Mouse (Mus musculus): ENCODE data around the gene Tubgcp2. TPM values are rescaled to one million over a fixed set of nuclear protein-coding genes. Genes with fewer than 3 reads are reported as not detected.

Gene Tubgcp2
- total and polyA plus RNA-seq, 3 experiments, result 12.2 to 51.8 (median 33.9) TPM

GRCm38 (mm10) chr7:139951991-139952633 is 84.4 kb downstream of the Tubgcp2 start:
- Histone ChIP-seq H3K27me3 (ENCODE audit: insufficient read depth, low read length) (peaks cover 13% of the 10 kb centered on the region; the same call in 1 of the 2 replicates), H3K4me3 (ENCODE audit: low read depth, low read length) (no peak overlapping the region), H3K4me1 (ENCODE audit: insufficient read depth, low read depth, low read length) (no peaks in the 10 kb centered on the region), H3K36me3 (replicated peaks) (no peaks in the 10 kb centered on the region), H3K9me3 (replicated peaks) (peaks cover 4% of the 10 kb centered on the region; the same call in 1 of the 2 replicates)
- ATAC-seq (ENCODE audit: extremely low read depth, insufficient number of reproducible peaks, low FRiP score, poor library complexity, severe bottlenecking) (no peak), DNase-seq (ENCODE audit: low spot score) (no peak)
- TF ChIP-seq GATA2 (IDR thresholded peaks at IDR 0.05; ENCODE audit: borderline replicate concordance, low read depth, low read length) (no peak), POLR2AphosphoS5 (IDR thresholded peaks at IDR 0.05; ENCODE audit: insufficient replicate concordance, low read depth, low read length) (no peak), TAL1 (conservative IDR thresholded peaks at IDR 0.05; ENCODE audit: low read depth, low read length) (no peak), GATA1 (IDR thresholded peaks at IDR 0.05; ENCODE audit: borderline replicate concordance, low read length) (no peak), CTCF (IDR thresholded peaks at IDR 0.05; ENCODE audit: low read depth, low read length) (no peak)

GRCm38 (mm10) chr7:139951079-139951478 is 85.4 kb downstream of the Tubgcp2 start:
- H3K4me1 ChIP-seq (ENCODE audit: insufficient read depth, low read depth, low read length), result no peaks in the 10 kb centered on the region
- H3K27me3 ChIP-seq (ENCODE audit: insufficient read depth, low read length), result peaks cover 13% of the 10 kb centered on the region; the same call in 1 of the 2 replicates
- ATAC-seq (ENCODE audit: extremely low read depth, insufficient number of reproducible peaks, low FRiP score, poor library complexity, severe bottlenecking) (no peak), DNase-seq (ENCODE audit: low spot score) (no peak)
- peaks cover 4% of the 10 kb centered on the region; the same call in 1 of the 2 replicates for H3K9me3 ChIP-seq (replicated peaks)
- H3K36me3 ChIP-seq (replicated peaks), result no peaks in the 10 kb centered on the region
- no peak overlapping the region for H3K4me3 ChIP-seq (ENCODE audit: low read depth, low read length)
- TF ChIP-seq POLR2AphosphoS5 (IDR thresholded peaks at IDR 0.05; ENCODE audit: insufficient replicate concordance, low read depth, low read length) (no peak), GATA1 (IDR thresholded peaks at IDR 0.05; ENCODE audit: borderline replicate concordance, low read length) (no peak), CTCF (IDR thresholded peaks at IDR 0.05; ENCODE audit: low read depth, low read length) (no peak), GATA2 (IDR thresholded peaks at IDR 0.05; ENCODE audit: borderline replicate concordance, low read depth, low read length) (no peak), TAL1 (conservative IDR thresholded peaks at IDR 0.05; ENCODE audit: low read depth, low read length) (no peak)

GRCm38 (mm10) chr7:139950283-139950971 is 86.0 kb downstream of the Tubgcp2 start:
- Histone ChIP-seq H3K27me3 (ENCODE audit: insufficient read depth, low read length) (peaks cover 13% of the 10 kb centered on the region; the same call in 1 of the 2 replicates), H3K4me1 (ENCODE audit: insufficient read depth, low read depth, low read length) (no peaks in the 10 kb centered on the region), H3K9me3 (replicated peaks) (peaks cover 4% of the 10 kb centered on the region; the same call in 1 of the 2 replicates), H3K36me3 (replicated peaks) (no peaks in the 10 kb centered on the region), H3K4me3 (ENCODE audit: low read depth, low read length) (no peak overlapping the region)
- DNase-seq (ENCODE audit: low spot score), result no peak
- ATAC-seq (ENCODE audit: extremely low read depth, insufficient number of reproducible peaks, low FRiP score, poor library complexity, severe bottlenecking), result no peak
- no peak for TF ChIP-seq GATA1 (IDR thresholded peaks at IDR 0.05; ENCODE audit: borderline replicate concordance, low read length)
- no peak for TF ChIP-seq CTCF (IDR thresholded peaks at IDR 0.05; ENCODE audit: low read depth, low read length)
- TF ChIP-seq POLR2AphosphoS5 (IDR thresholded peaks at IDR 0.05; ENCODE audit: insufficient replicate concordance, low read depth, low read length), result no peak
- no peak for TF ChIP-seq TAL1 (conservative IDR thresholded peaks at IDR 0.05; ENCODE audit: low read depth, low read length)
- no peak for TF ChIP-seq GATA2 (IDR thresholded peaks at IDR 0.05; ENCODE audit: borderline replicate concordance, low read depth, low read length)

GRCm38 (mm10) chr7:139949893-139950282 is 86.6 kb downstream of the Tubgcp2 start:
- Histone ChIP-seq H3K27me3 (ENCODE audit: insufficient read depth, low read length) (peaks cover 13% of the 10 kb centered on the region; the same call in 1 of the 2 replicates), H3K4me3 (ENCODE audit: low read depth, low read length) (no peak overlapping the region), H3K9me3 (replicated peaks) (peaks cover 4% of the 10 kb centered on the region; the same call in 1 of the 2 replicates), H3K4me1 (ENCODE audit: insufficient read depth, low read depth, low read length) (no peaks in the 10 kb centered on the region), H3K36me3 (replicated peaks) (no peaks in the 10 kb centered on the region)
- ATAC-seq (ENCODE audit: extremely low read depth, insufficient number of reproducible peaks, low FRiP score, poor library complexity, severe bottlenecking) (no peak), DNase-seq (ENCODE audit: low spot score) (no peak)
- TF ChIP-seq TAL1 (conservative IDR thresholded peaks at IDR 0.05; ENCODE audit: low read depth, low read length), result no peak
- no peak for TF ChIP-seq CTCF (IDR thresholded peaks at IDR 0.05; ENCODE audit: low read depth, low read length)
- no peak for TF ChIP-seq GATA2 (IDR thresholded peaks at IDR 0.05; ENCODE audit: borderline replicate concordance, low read depth, low read length)
- no peak for TF ChIP-seq POLR2AphosphoS5 (IDR thresholded peaks at IDR 0.05; ENCODE audit: insufficient replicate concordance, low read depth, low read length)
- no peak for TF ChIP-seq GATA1 (IDR thresholded peaks at IDR 0.05; ENCODE audit: borderline replicate concordance, low read length)

- TF ChIP-seq GATA2 (IDR thresholded peaks at IDR 0.05; ENCODE audit: borderline replicate concordance, low read depth, low read length) (no peak), GATA1 (IDR thresholded peaks at IDR 0.05; ENCODE audit: borderline replicate concordance, low read length) (no peak), TAL1 (conservative IDR thresholded peaks at IDR 0.05; ENCODE audit: low read depth, low read length) (no peak), POLR2AphosphoS5 (IDR thresholded peaks at IDR 0.05; ENCODE audit: insufficient replicate concordance, low read depth, low read length) (no peak), CTCF (IDR thresholded peaks at IDR 0.05; ENCODE audit: low read depth, low read length) (no peak)
- DNase-seq (ENCODE audit: low spot score) (no peak), ATAC-seq (ENCODE audit: extremely low read depth, insufficient number of reproducible peaks, low FRiP score, poor library complexity, severe bottlenecking) (no peak)
- no peak overlapping the region for H3K4me3 ChIP-seq (ENCODE audit: low read depth, low read length)
- H3K9me3 ChIP-seq (replicated peaks), result peaks cover 23% of the 10 kb centered on the region
- no peaks in the 10 kb centered on the region for H3K36me3 ChIP-seq (replicated peaks)
- H3K27me3 ChIP-seq (ENCODE audit: insufficient read depth, low read length), result peaks cover 18% of the 10 kb centered on the region; the same call in 1 of the 2 replicates
- no peaks in the 10 kb centered on the region for H3K4me1 ChIP-seq (ENCODE audit: insufficient read depth, low read depth, low read length)
Observed at GRCm38 (mm10) chr7:139946032-139946431, 90.4 kb downstream of the Tubgcp2 start.

Other genes with a start within 250 kb of the Tubgcp2 start
- gene Adgra1, start 202.5 kb downstream of the Tubgcp2 start, total RNA-seq (2014; fragmentation: Nextera tagmentation), result not detected in 2 replicates
- gene Adgra1, start 202.5 kb downstream of the Tubgcp2 start, total RNA-seq (2017), result 0.16 TPM in 1 of 2 replicates, not detected in the other
- gene Adgra1, start 202.5 kb downstream of the Tubgcp2 start, polyA plus RNA-seq (2012), result not detected in 2 replicates
- gene Kndc1, start 142.0 kb downstream of the Tubgcp2 start, total RNA-seq (2014; fragmentation: Nextera tagmentation), result not detected in 2 replicates
- 0.12 and 0.38 TPM in 2 replicates for gene Kndc1, start 142.0 kb downstream of the Tubgcp2 start, total RNA-seq (2017)
- gene Kndc1, start 142.0 kb downstream of the Tubgcp2 start, polyA plus RNA-seq (2012), result not detected in 2 replicates
- not detected in 2 replicates for gene Utf1, start 92.9 kb downstream of the Tubgcp2 start, total RNA-seq (2014; fragmentation: Nextera tagmentation)
- not detected in 2 replicates for gene Utf1, start 92.9 kb downstream of the Tubgcp2 start, total RNA-seq (2017)
- gene Utf1, start 92.9 kb downstream of the Tubgcp2 start, polyA plus RNA-seq (2012), result not detected in 2 replicates
- not detected in 2 replicates for gene 6430531B16Rik, start 57.9 kb downstream of the Tubgcp2 start, total RNA-seq (2014; fragmentation: Nextera tagmentation)
- gene 6430531B16Rik, start 57.9 kb downstream of the Tubgcp2 start, total RNA-seq (2017), result 0.11 TPM in 1 of 2 replicates, not detected in the other
- not detected in 2 replicates for gene 6430531B16Rik, start 57.9 kb downstream of the Tubgcp2 start, polyA plus RNA-seq (2012)
- gene Adam8, start 44.1 kb downstream of the Tubgcp2 start, total RNA-seq (2014; fragmentation: Nextera tagmentation), result not detected in 2 replicates
- 0.12 and 0.76 TPM in 2 replicates for gene Adam8, start 44.1 kb downstream of the Tubgcp2 start, total RNA-seq (2017)
- 0.03 and 0.07 TPM in 2 replicates for gene Adam8, start 44.1 kb downstream of the Tubgcp2 start, polyA plus RNA-seq (2012)
- 25.7 and 27.8 TPM in 2 replicates for gene Zfp511, start 278 bp downstream of the Tubgcp2 start, total RNA-seq (2014; fragmentation: Nextera tagmentation)
- 23.8 TPM in 2 replicates for gene Zfp511, start 278 bp downstream of the Tubgcp2 start, total RNA-seq (2017)
- gene Zfp511, start 278 bp downstream of the Tubgcp2 start, polyA plus RNA-seq (2012), result 15.0 and 17.4 TPM in 2 replicates
- not detected in 2 replicates for gene Msx3, start 12.4 kb upstream of the Tubgcp2 start, total RNA-seq (2014; fragmentation: Nextera tagmentation)
- gene Msx3, start 12.4 kb upstream of the Tubgcp2 start, total RNA-seq (2017), result 0.11 and 0.12 TPM in 2 replicates
- gene Msx3, start 12.4 kb upstream of the Tubgcp2 start, polyA plus RNA-seq (2012), result not detected in 2 replicates
- not detected in 2 replicates for gene Caly, start 45.9 kb upstream of the Tubgcp2 start, total RNA-seq (2014; fragmentation: Nextera tagmentation)
- gene Caly, start 45.9 kb upstream of the Tubgcp2 start, total RNA-seq (2017), result not detected in 2 replicates
- not detected in 2 replicates for gene Caly, start 45.9 kb upstream of the Tubgcp2 start, polyA plus RNA-seq (2012)
- not detected in 2 replicates for gene Prap1, start 56.7 kb upstream of the Tubgcp2 start, total RNA-seq (2014; fragmentation: Nextera tagmentation)
- not detected in 2 replicates for gene Prap1, start 56.7 kb upstream of the Tubgcp2 start, total RNA-seq (2017)
- gene Prap1, start 56.7 kb upstream of the Tubgcp2 start, polyA plus RNA-seq (2012), result not detected in 2 replicates
- gene Fuom, start 65.8 kb upstream of the Tubgcp2 start, total RNA-seq (2014; fragmentation: Nextera tagmentation), result 6.7 TPM in 1 of 2 replicates, not detected in the other
- 16.0 and 17.4 TPM in 2 replicates for gene Fuom, start 65.8 kb upstream of the Tubgcp2 start, total RNA-seq (2017)
- 17.4 and 18.2 TPM in 2 replicates for gene Fuom, start 65.8 kb upstream of the Tubgcp2 start, polyA plus RNA-seq (2012)
- 9.4 and 10.5 TPM in 2 replicates for gene Paox, start 79.1 kb upstream of the Tubgcp2 start, total RNA-seq (2014; fragmentation: Nextera tagmentation)
- gene Paox, start 79.1 kb upstream of the Tubgcp2 start, total RNA-seq (2017), result 11.4 and 11.7 TPM in 2 replicates
- 3.0 and 6.0 TPM in 2 replicates for gene Paox, start 79.1 kb upstream of the Tubgcp2 start, polyA plus RNA-seq (2012)
- gene Echs1, start 79.8 kb upstream of the Tubgcp2 start, total RNA-seq (2014; fragmentation: Nextera tagmentation), result 32.6 TPM in 2 replicates
- gene Echs1, start 79.8 kb upstream of the Tubgcp2 start, total RNA-seq (2017), result 81.5 and 96.9 TPM in 2 replicates
- gene Echs1, start 79.8 kb upstream of the Tubgcp2 start, polyA plus RNA-seq (2012), result 2.2 and 5.8 TPM in 2 replicates
- gene Mtg1, start 100.9 kb upstream of the Tubgcp2 start, total RNA-seq (2014; fragmentation: Nextera tagmentation), result 29.0 and 41.0 TPM in 2 replicates
- 10.2 and 10.5 TPM in 2 replicates for gene Mtg1, start 100.9 kb upstream of the Tubgcp2 start, total RNA-seq (2017)
- 10.5 and 11.2 TPM in 2 replicates for gene Mtg1, start 100.9 kb upstream of the Tubgcp2 start, polyA plus RNA-seq (2012)
- not detected in 2 replicates for gene Sprn, start 118.2 kb upstream of the Tubgcp2 start, total RNA-seq (2014; fragmentation: Nextera tagmentation)
- 0.11 TPM in 1 of 2 replicates, not detected in the other for gene Sprn, start 118.2 kb upstream of the Tubgcp2 start, total RNA-seq (2017)
- gene Sprn, start 118.2 kb upstream of the Tubgcp2 start, polyA plus RNA-seq (2012), result not detected in 2 replicates
- gene Olfr522, start 128.1 kb upstream of the Tubgcp2 start, total RNA-seq (2014; fragmentation: Nextera tagmentation), result not detected in 2 replicates
- gene Olfr522, start 128.1 kb upstream of the Tubgcp2 start, total RNA-seq (2017), result under 0.01 and 0.05 TPM in 2 replicates
- gene Olfr522, start 128.1 kb upstream of the Tubgcp2 start, polyA plus RNA-seq (2012), result not detected in 2 replicates
- gene Olfr523, start 136.5 kb upstream of the Tubgcp2 start, total RNA-seq (2014; fragmentation: Nextera tagmentation), result not detected in 2 replicates
- gene Olfr523, start 136.5 kb upstream of the Tubgcp2 start, total RNA-seq (2017), result 0.06 and 0.11 TPM in 2 replicates
- not detected in 2 replicates for gene Olfr523, start 136.5 kb upstream of the Tubgcp2 start, polyA plus RNA-seq (2012)
- not detected in 2 replicates for gene Olfr524, start 169.3 kb upstream of the Tubgcp2 start, total RNA-seq (2014; fragmentation: Nextera tagmentation)
- gene Olfr524, start 169.3 kb upstream of the Tubgcp2 start, total RNA-seq (2017), result 0.05 and 0.06 TPM in 2 replicates
- not detected in 2 replicates for gene Olfr524, start 169.3 kb upstream of the Tubgcp2 start, polyA plus RNA-seq (2012)
- gene Cd163l1, start 181.6 kb upstream of the Tubgcp2 start, total RNA-seq (2014; fragmentation: Nextera tagmentation), result not detected in 2 replicates
- gene Cd163l1, start 181.6 kb upstream of the Tubgcp2 start, total RNA-seq (2017), result not detected in 2 replicates
- not detected in 2 replicates for gene Cd163l1, start 181.6 kb upstream of the Tubgcp2 start, polyA plus RNA-seq (2012)
- gene 5830411N06Rik, start 210.6 kb upstream of the Tubgcp2 start, total RNA-seq (2014; fragmentation: Nextera tagmentation), result not detected in 2 replicates
- gene 5830411N06Rik, start 210.6 kb upstream of the Tubgcp2 start, total RNA-seq (2017), result 0.05 TPM in 1 of 2 replicates, not detected in the other
- not detected in 2 replicates for gene 5830411N06Rik, start 210.6 kb upstream of the Tubgcp2 start, polyA plus RNA-seq (2012)

Data from G1E (cell line).